Mouse (Mus musculus): ENCODE data around the gene Agps.
"Not testable (repeated sequence)": the region's sequence is repeated elsewhere in the genome, so short reads cannot be mapped to it uniquely, and the experiment has no call there.

Gene Agps

GRCm38 (mm10) chr2:75930941-75931340, 99.0 kb downstream of the Agps start:
- no peak for DNase-seq (ENCODE audit: low read depth)

GRCm38 (mm10) chr2:75933541-75933940, 101.6 kb downstream of the Agps start:
- no peak for DNase-seq (ENCODE audit: low read depth)

GRCm38 (mm10) chr2:75936685-75937084, 104.7 kb downstream of the Agps start:
- not testable (repeated sequence) for DNase-seq (ENCODE audit: low read depth)

DNA sequence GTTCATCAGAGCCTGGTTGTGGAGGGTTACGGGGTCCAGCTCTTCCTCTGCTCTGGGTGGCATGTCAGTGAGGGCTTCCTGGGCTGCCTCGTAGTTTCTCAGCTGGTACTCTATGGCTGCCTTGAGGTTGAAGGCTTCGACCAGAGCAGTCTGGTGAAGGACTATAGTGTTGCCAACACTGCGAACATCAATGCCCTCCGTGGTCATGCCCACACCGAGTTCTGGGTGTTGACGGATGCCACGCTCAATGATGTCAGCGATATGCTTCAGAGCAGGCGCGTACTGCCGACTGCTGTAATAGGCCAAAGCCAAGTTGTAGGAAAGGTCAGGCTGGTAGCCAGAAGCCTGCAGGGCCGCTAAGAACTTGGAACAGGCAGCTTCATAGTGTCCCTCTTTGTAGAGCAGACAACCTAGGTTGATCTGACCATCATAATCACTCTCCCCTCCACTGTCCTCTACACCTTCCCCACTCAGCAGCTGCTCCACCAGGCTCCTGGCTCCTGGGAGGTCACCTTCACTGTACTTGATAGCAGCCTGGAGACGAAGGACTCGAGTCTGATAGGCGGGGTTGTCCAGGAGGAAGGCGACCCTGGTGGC, 105.6 kb downstream of the Agps start:
- DNase-seq (ENCODE audit: low read depth), result not testable (repeated sequence)

- peak; percentile 73 for DNase-seq (ENCODE audit: low read depth)
Observed at GRCm38 (mm10) chr2:75938117-75939063, 106.4 kb downstream of the Agps start, which contains the start of gene Ttc30b. TSS of gene Ttc30b (minus strand) at chr2:75938585.

DNA sequence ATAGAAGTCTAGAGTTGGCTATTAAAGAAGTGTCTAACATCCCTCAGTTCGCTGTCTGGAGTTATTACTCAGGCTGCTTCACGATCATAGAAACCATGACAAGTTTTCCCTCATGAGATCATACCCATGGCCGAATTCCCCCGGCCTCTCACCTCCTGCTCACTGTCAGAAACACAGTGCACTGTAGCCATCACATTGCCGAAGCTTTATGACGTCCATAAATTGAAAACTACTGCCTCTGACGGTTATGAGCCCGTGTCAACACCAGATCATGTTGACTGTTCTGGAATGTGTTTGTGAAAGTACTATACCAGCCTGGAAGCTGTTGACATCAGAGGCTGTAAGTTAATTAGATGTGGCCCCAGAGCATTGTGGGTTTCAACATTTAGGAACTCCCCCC, 118.7 kb downstream of the Agps start:
- DNase-seq (ENCODE audit: low read depth), result no peak

DNA sequence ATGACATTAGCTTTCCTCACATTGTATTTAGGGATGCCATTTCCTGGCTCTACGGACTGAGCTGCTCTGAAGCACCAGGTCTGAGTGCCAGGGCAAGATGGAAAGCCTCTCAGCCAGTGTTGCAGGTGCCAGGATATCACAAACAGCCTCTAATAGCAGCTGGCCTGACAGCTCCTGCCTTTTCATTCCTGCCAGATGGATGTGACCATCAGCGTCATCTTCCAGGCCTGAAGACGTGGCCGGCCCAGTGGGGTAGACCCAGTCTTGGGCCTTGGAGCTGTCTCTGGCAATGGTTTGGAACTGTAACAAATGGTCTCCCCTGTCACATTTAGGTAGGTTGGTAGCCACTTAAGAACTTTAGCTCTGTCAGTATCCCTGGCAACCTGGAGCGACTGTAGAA, 121.3 kb downstream of the Agps start:
- no peak for DNase-seq (ENCODE audit: low read depth)

GRCm38 (mm10) chr2:75955709-75956108, 123.7 kb downstream of the Agps start:
- DNase-seq (ENCODE audit: low read depth), result no peak

GRCm38 (mm10) chr2:75959183-75959849, 127.3 kb downstream of the Agps start:
- no peak for DNase-seq (ENCODE audit: low read depth)

DNA sequence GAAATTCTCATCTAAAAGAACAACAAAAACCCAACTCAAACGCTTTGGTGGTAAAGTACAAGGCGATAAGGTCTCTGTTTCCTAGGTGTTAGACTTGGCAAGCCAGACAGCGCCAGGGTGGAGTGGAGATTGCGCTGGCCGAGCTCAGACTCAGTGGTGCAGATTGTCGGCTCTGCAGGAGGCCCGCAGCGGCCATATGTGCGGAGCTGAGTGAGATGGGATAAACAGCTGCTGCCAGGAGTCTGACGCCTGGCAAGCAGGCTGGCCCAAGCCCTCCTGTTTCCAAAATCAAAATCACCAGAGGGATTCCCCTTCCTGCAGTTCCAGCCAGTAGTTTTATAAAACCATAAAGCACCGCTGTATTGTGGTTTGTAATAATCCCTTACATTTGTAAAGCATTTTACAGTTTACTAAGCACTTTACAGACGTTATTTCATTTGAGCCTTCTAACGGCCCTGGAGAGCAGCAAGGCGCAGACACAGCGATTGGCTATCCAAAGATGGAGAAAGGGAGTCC, 127.9 kb downstream of the Agps start:
- DNase-seq (ENCODE audit: low read depth), result no peak

DNA sequence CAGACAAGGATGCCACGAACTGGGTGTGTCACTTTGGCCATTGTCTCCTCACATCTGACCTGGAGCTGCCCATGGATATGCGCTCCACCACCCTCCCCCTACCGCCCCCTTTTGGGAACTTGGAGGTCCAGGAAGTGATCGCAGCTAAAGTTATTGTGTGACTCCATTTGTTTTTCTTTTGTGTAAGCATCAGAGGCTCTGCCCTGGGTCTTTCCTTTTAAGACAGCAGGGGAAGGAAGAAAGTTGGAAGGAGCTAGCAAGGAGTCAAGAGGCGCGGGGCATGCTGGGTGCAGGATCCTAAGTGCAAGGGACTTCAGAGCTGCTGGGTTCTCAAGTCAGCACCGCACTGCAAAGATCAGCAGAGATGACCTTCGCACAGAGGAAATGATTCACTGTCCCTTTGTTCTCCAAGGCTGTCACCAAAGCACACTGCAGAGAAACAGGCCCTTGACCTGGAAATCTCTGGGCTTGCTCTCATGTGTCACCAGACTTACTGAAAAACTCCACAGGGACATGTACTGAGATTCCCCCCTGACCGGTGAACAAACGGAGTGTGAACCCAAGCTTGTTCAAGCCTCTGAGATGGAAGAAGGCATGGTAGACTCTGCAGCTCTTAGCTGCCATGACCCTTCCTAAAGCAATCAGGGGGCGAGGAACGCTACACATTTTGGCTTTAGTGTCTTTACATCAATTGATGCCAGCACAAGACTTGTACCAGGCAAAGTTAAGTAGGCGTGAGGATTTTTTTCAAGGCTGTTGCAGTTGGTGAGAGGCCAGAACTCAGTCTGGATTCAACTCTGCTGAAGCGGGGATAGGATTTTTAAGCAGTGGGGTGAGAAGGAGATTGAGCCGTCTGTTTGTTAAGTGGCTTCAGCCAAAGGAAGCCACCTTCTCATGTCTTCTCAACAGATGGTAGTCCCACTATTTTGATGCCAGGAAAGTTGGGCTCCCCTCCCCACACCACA, 128.7 kb downstream of the Agps start:
- no peak for DNase-seq (ENCODE audit: low read depth)

- no peak for DNase-seq (ENCODE audit: low read depth)
Observed at GRCm38 (mm10) chr2:75963211-75963840, 131.3 kb downstream of the Agps start.

GRCm38 (mm10) chr2:75964051-75964450, 132.1 kb downstream of the Agps start:
- DNase-seq (ENCODE audit: low read depth), result no peak

DNA sequence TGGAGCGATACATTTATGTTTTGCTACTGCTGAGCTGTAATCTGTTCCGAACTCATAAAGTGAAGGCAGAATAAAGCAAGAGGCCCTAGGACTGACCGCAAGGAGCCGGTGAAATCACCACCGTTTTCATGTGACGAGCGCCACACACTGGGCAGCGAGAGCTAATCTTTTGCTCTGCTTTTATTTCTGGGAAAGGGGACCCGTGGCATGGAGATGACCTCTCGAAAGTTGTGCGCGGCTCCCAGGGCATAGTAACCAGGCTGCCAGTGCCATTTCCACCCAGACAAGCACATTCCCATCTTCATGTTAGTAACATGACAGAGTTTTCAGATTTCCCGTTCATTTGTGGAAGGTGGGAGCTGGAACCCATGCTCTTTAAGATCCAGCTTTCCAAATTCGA, 132.5 kb downstream of the Agps start:
- DNase-seq (ENCODE audit: low read depth), result peak; percentile 26

DNA sequence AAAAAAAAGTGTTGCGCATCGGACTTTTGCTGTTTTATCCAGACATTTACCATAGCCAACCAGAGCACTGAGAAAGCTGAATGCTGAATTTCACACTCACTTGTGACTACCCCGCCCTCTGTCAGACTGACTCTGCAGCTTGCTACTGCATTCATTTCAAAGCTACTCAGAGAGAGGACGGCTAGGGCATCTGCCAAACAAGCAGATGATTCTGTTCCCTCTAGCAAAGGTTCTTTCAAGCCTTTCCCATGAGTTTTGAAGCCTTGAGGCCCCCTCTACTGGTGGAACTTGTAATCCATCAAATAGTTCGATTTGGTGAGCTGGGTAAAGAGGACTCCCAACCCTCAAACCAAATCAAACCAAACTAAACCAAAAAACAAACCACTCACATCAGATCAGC, 133.0 kb downstream of the Agps start:
- DNase-seq (ENCODE audit: low read depth), result peak; percentile 68

DNA sequence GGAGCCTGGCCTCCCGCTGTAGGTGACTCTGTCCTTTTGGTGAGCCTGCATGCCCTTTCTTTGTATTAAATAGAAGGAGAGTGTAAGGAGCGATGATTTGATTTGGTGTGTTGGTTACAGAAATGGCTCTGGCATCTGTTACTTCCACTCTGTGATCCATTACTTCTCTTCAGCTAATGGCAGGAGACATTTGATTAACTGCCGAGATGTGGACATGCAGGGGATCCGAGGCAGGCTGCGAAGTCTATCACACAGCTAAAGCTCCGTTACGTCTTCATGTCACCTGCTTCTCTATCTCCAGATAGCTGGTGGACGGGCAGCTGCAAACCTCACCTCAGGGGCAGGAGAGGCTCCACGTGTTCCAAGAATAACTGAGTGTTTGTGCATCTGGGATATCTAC, 142.2 kb downstream of the Agps start:
- DNase-seq (ENCODE audit: low read depth), result no peak

DNA sequence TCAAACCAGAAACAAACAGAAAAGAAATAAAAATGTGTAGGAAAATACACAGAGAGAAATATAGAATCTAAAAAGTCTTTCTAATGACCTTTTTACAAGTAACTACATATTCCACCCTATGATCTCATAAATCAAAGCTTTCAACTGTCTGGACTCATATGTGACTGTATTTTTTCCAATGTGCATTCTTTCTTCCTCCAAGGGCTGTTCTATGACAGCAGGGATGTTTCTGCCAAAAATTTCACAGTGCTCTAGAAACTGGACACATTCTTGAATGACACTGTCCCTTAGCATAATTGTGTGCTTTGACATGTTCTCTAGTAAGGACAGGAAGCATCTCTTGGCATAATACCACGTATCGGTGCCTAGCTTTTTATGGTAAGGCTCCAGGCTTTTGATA, 144.1 kb downstream of the Agps start:
- not testable (repeated sequence) for DNase-seq (ENCODE audit: low read depth)

DNA sequence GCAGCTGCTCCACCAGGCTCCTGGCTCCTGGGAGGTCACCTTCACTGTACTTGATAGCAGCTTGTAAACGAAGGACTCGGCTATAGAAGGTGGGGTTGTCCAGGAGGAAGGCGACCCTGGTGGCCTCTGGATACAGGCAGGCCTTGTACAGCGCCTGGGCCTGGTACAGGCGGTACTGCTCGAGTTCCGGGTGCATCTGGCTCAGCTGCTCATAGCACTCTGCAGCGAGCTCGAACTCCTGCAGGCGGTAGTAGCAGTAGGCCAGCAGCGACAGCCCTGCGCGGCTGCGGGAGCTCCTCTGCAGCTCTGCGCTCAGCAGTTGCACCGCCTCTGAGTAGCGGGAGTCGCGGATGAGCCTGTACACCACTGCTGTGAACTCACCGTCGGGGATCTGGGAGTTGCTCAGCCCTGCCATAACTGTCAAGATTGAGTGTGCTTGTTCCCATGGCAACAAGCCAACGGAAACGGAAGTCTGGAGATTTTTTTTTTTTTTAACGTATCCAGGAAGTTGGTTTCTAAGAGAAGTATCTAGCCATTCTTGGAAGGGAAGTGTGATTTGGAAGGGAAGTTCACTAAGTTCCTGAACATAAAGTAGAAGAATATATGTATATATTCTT, 145.9 kb downstream of the Agps start, which contains the start of gene Ttc30a2:
Gene Ttc30a2 (minus strand): TSS at position 419 of the 617 bp plus-strand sequence.
- DNase-seq (ENCODE audit: low read depth), result peak; percentile 23
